22 mouse cellular contexts compared by ENCODE assay signal in the genomic region with DNA sequence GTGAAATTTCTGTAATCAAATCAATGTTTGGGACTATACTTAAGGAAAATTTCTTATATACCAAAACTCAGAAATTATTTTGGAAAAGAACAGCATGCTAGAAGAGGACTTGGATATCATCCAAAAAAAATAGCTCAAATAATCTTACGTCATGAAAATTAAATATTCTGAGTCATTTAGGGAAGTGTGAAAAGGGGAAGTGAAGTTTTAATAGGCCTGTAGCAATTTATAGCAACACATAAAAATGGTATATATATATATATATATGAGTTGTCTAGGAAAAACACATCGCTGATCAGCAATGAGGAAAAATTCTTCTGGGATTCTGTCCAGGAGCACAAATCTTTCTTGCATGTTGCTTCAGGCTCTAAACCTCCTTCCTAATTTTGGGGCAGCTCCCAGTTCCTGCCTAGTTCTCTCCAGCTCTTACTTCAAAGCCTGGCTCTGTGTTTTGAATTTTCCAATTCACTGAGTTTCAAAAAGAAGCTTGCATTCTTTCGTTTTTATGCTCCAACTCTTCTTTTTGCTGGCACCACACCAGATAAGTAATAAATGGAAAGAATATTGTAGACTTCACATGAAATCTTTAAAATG.
A peak's percentile ranks its signal among the peaks of the same experiment; 100 is the strongest.
DNase-seq lines count a peak whose midpoint lies in the region; ATAC-seq lines count a peak whose summit lies in the region.
"Had no signal": no experiment of that assay in that cellular context is flagged by ENCODE, and none has a peak within 500 bp of the region (broad histone marks: within the 10 kb centered on the region; RNA-seq: fewer than 3 reads in every experiment).

No protein-coding gene starts in this region.

- 63% methylated on average over 3 of the region's 3 CpGs for WGBS in forebrain, embryonic 14.5 days
- WGBS in forebrain, embryonic 12.5 days: 59% methylated on average over 3 of the region's 3 CpGs
- 75% methylated on average over 3 of the region's 3 CpGs for WGBS in midbrain, embryonic 10.5 days

- H3K9ac ChIP-seq in forebrain, embryonic 14.5 days (ENCODE audit: low read length): no peak overlapping the region
- no peak overlapping the region for H3K9ac ChIP-seq in forebrain, embryonic 12.5 days
- H3K9ac ChIP-seq: heart, embryonic 15.5 days; liver, embryonic 13.5 days; midbrain, embryonic 15.5 days; stomach, embryonic 15.5 days had no signal

- no peaks in the 10 kb centered on the region for H3K36me3 ChIP-seq in forebrain, embryonic 14.5 days (ENCODE audit: control insufficient read depth, insufficient read depth, low read length)
- H3K36me3 ChIP-seq in forebrain, embryonic 12.5 days (replicated peaks): no peaks in the 10 kb centered on the region
- H3K36me3 ChIP-seq in midbrain, embryonic 10.5 days: no peaks in the 10 kb centered on the region
- H3K36me3 ChIP-seq: heart, embryonic 15.5 days; hindbrain, embryonic 10.5 days; liver, embryonic 13.5 days; midbrain, embryonic 15.5 days; stomach, embryonic 15.5 days had no signal

- no peak overlapping the region for H3K4me2 ChIP-seq in forebrain, embryonic 14.5 days (ENCODE audit: low read length)
- H3K4me2 ChIP-seq in forebrain, embryonic 12.5 days: no peak overlapping the region
- H3K4me2 ChIP-seq: heart, embryonic 15.5 days; liver, embryonic 13.5 days; midbrain, embryonic 15.5 days; stomach, embryonic 15.5 days had no signal

- peak; percentile 46; the same call in 1 of the 2 replicates for ATAC-seq in forebrain, embryonic 14.5 days
- no peak for ATAC-seq in forebrain, embryonic 12.5 days (ENCODE audit: low FRiP score)
- ATAC-seq in hematopoietic stem cell, adult 5-6 weeks (replicated peaks in 1 of 2; ENCODE audit: insufficient read depth in 1 of 2, low FRiP score in 2 of 2, low TSS enrichment in 1 of 2, low read depth in 1 of 2, poor library complexity in 2 of 2, severe bottlenecking in 2 of 2): peak; percentile 58 to 76; a peak in 3 of 4 replicates
- ATAC-seq: activated CD4-positive, CD25-positive, alpha-beta regulatory T cell, adult 4 months; lung, postnatal 0 days; midbrain, embryonic 15.5 days; Patski had no signal

- no peak overlapping the region for H3K27ac ChIP-seq in forebrain, embryonic 14.5 days (ENCODE audit: low read depth, low read length)
- H3K27ac ChIP-seq in forebrain, embryonic 12.5 days: no peak overlapping the region
- H3K27ac ChIP-seq in midbrain, embryonic 10.5 days (replicated peaks): no peak overlapping the region
- H3K27ac ChIP-seq: heart, adult 2 months; heart, embryonic 15.5 days; hindbrain, embryonic 10.5 days; liver, embryonic 13.5 days; midbrain, embryonic 15.5 days; stomach, embryonic 15.5 days had no signal

- no peaks in the 10 kb centered on the region for H3K9me3 ChIP-seq in forebrain, embryonic 14.5 days (replicated peaks; ENCODE audit: control insufficient read depth, low read length)
- no peaks in the 10 kb centered on the region for H3K9me3 ChIP-seq in forebrain, embryonic 12.5 days
- H3K9me3 ChIP-seq in midbrain, embryonic 10.5 days (replicated peaks): no peaks in the 10 kb centered on the region
- H3K9me3 ChIP-seq: heart, embryonic 15.5 days; hindbrain, embryonic 10.5 days; liver, embryonic 13.5 days; midbrain, embryonic 15.5 days; stomach, embryonic 15.5 days had no signal

- H3K27me3 ChIP-seq in forebrain, embryonic 14.5 days (replicated peaks; ENCODE audit: control insufficient read depth, insufficient read depth, low read length): no peaks in the 10 kb centered on the region
- H3K27me3 ChIP-seq in forebrain, embryonic 12.5 days: no peaks in the 10 kb centered on the region
- H3K27me3 ChIP-seq in midbrain, embryonic 10.5 days (ENCODE audit: low read depth, poor library complexity, severe bottlenecking): no peaks in the 10 kb centered on the region
- H3K27me3 ChIP-seq: heart, embryonic 15.5 days; liver, embryonic 13.5 days; midbrain, embryonic 15.5 days; Patski; stomach, embryonic 15.5 days had no signal

- no peaks in the 10 kb centered on the region for H3K4me1 ChIP-seq in forebrain, embryonic 14.5 days (ENCODE audit: control insufficient read depth, insufficient read depth, low read length)
- no peaks in the 10 kb centered on the region for H3K4me1 ChIP-seq in forebrain, embryonic 12.5 days
- H3K4me1 ChIP-seq in midbrain, embryonic 10.5 days: no peaks in the 10 kb centered on the region
- H3K4me1 ChIP-seq: heart, embryonic 15.5 days; hindbrain, embryonic 10.5 days; liver, embryonic 13.5 days; midbrain, embryonic 15.5 days; stomach, embryonic 15.5 days had no signal

- peak; percentile 46 for DNase-seq in forebrain, embryonic 14.5 days (ENCODE audit: low spot score)
- DNase-seq in kidney, postnatal 14 days: peak; percentile 0
- no peak for DNase-seq in kidney, postnatal 25 days
- DNase-seq in MEL-GATA-1-ER (ENCODE audit: extremely low read depth, low read depth): peak; percentile 16
- no peak for DNase-seq in midbrain, embryonic 10.5 days (ENCODE audit: low spot score)
- DNase-seq: adrenal gland, postnatal 14 days; cerebellum, adult 8-10 months; gastrocnemius, postnatal 14 days; heart, adult 2 months; left cerebral cortex, postnatal 4 days; liver, embryonic 13.5 days; retina, postnatal 1 day; spleen, adult 18-20 months had no signal

- no peak overlapping the region for H3K4me3 ChIP-seq in forebrain, embryonic 14.5 days (ENCODE audit: low read depth, low read length)
- H3K4me3 ChIP-seq in forebrain, embryonic 12.5 days (replicated peaks): no peak overlapping the region
- H3K4me3 ChIP-seq in midbrain, embryonic 10.5 days: no peak overlapping the region
- H3K4me3 ChIP-seq: heart, adult 2 months; heart, embryonic 15.5 days; hindbrain, embryonic 10.5 days; liver, embryonic 13.5 days; midbrain, embryonic 15.5 days; stomach, embryonic 15.5 days had no signal

Comparison
In these comparisons a context has a peak if more than half of its experiments do, and no peak if none do; other contexts are left out.
1. DNase-seq: peak in forebrain, embryonic 14.5 days (single experiment), kidney, postnatal 14 days (single experiment) and MEL-GATA-1-ER (single experiment); none in kidney, postnatal 25 days (0 of 2) and midbrain, embryonic 10.5 days (single experiment).